Mouse (Mus musculus): Measurements from ENCODE around the gene Gm20605.

DNA sequence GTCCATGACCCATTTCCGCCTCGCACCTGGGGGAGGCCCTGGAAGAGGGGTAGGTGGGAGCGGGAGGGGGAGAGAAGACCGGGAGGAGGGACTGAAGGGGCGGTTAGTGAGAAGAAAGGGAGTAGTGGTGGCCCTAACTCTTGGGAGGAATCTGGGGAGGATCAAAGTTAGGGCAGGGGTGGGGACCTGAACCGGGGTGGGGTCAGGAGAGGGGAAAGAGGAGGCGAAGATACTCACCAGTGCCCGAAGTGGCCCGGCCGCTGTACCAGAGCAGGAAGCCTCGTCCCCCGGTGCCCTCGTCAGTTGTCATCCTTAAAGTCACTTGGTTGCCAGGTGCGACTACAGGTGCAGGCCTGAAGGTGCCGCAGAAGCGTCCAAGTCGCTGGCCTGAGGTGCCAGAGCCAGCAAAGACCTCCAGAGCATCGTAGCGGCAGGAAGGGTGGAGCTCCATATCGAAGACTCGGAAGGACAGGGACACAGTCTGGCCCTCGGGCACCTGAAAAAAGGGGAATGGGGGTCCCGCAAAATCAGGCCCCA, 20.3 kb upstream of the Gm20605 start:
- TF ChIP-seq CTCF (IDR thresholded peaks at IDR 0.05; ENCODE audit: extremely low read depth, insufficient read depth, low read length): no peak
- TF ChIP-seq POLR2A (IDR thresholded peaks at IDR 0.05; ENCODE audit: extremely low read depth, insufficient read depth, low read length): no peak
